Mouse (Mus musculus): ENCODE measurements around the gene Gm17364. TPM values are rescaled to one million over a fixed set of nuclear protein-coding genes. Genes with fewer than 3 reads are reported as not detected.
"Not testable (repeated sequence)": the region's sequence is repeated elsewhere in the genome, so short reads cannot be mapped to it uniquely, and the experiment has no call there.

Gm17364 gene
- not detected for total RNA-seq (2021)
- long read RNA-seq, experiment 1, partial matches to known transcripts, result 0 of 1 reads
- long read RNA-seq, experiment 1, other reads (novel, unspliced or antisense), result 1 of 1 reads
- long read RNA-seq, experiment 2, result 0 reads

GRCm38 (mm10) chr13:41273927-41274650, at the start of gene Gm17364:
Gm17364 (minus strand) TSS chr13:41273977.
- no peak for DNase-seq

DNA sequence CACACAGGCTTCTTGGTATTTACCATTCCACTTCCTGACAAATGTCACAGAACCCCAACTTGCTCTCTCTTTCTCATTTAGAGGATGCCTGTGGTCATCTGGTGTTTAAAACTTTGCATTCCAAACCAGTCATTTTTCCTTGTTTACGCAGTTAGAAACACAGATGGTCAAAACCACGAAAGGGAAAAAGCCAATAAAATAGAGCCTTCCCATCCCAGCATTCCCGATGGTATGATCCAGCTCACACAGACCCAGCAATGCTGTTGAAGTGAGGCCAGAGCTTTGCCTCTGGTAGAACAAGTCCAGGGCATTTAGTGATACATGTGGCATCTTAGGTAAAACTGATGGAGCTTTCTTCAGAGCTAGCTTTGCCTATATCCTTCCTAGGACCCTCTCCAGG, 47.7 kb upstream of the Gm17364 start:
- no peak for DNase-seq

- no peak for DNase-seq
Observed at GRCm38 (mm10) chr13:41320749-41321148, 47.0 kb upstream of the Gm17364 start.

GRCm38 (mm10) chr13:41302716-41303115, 28.9 kb upstream of the Gm17364 start:
- DNase-seq, result peak; percentile 90

- no peak for DNase-seq
Observed at GRCm38 (mm10) chr13:41300037-41300436, 26.3 kb upstream of the Gm17364 start.

- no peak for DNase-seq
Observed at GRCm38 (mm10) chr13:41298996-41299395, 25.2 kb upstream of the Gm17364 start.

DNA sequence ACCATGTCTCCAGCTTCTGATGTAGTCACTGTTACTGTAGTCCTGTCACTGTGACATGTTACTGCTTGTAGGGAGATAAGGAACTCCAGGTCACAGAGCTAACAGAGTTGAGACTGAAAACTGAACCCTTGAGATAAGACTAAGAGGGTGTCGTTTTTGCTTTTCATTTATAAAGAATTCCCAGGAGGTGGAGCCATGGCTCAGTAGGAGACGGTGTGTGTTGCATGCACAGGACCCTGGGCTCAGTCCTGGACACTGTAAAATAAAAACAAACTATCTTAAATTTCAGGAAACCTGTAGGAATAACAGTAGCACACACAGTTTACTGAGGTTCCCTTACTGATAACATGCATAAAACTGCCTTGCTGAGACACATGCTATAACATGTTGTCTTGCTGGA, 24.8 kb upstream of the Gm17364 start:
- no peak for DNase-seq

DNA sequence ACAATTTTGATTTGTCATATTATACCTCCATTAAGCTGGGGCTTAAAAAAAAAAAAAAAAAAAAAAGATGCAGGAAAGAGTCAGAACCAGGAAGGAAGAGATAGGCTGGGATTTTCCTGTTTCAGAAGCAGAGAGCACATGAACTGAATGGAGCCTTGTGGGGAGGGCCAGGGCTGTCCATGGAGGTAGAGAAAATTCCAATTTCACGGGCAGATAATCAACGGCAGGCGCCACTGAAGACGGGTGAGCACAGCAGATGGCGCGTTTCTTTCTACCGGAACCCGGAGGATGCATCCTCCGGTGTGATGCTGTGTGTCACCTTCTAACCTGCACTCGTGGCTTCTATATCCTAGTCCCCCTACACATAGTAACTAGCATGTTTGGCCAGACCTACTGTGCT, 22.6 kb upstream of the Gm17364 start:
- no peak for DNase-seq

- DNase-seq, result no peak
Observed at GRCm38 (mm10) chr13:41295886-41296285, 22.1 kb upstream of the Gm17364 start.

DNA sequence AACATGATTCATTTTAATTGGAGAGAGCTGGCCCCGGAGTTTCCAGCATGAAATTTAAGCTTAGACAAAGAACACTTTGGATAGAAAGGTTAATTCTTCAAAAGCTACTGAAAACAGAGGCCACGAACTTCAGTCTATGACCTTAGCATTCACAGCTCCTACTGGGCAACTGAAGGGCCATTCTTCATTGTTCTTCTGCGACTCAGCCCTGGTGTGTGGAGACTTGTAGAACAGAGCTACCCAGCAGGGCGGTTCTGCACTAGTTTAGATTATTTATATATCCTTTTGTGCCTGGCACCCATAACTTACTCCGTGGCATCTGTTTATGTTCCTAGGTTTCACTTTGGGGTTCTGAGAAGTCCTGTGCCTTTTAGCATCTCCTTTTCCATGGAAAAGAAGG, 19.8 kb upstream of the Gm17364 start:
- no peak for DNase-seq

DNA sequence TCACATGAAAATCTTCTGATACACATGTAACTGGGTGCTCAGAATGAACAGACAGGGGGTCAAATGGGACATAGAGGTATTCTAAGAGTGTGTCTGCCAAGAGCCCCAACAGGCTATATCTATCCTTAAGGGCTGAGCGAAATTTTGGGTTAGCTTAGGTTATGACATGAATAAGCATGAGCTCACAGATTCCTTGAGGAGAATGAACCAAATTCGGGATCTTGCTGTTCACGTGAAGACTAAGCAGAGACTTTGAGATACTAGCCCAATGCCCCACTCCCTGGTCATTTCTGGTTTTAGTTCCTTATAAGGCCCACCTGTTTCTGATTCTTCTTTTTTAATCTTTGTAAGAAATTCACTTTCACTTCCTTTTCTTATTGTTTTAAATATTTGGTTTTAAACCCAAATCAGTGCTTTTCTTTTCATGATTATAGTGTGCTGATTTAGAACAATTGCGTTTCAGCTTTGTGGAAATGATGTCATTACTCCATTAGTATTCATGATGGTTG, 17.7 kb upstream of the Gm17364 start:
- DNase-seq, result no peak

- DNase-seq, result no peak
Observed at GRCm38 (mm10) chr13:41286285-41286684, 12.5 kb upstream of the Gm17364 start.

GRCm38 (mm10) chr13:41285448-41285847, 11.7 kb upstream of the Gm17364 start:
- no peak for DNase-seq

GRCm38 (mm10) chr13:41283256-41283655, 9.5 kb upstream of the Gm17364 start:
- peak; percentile 83 for DNase-seq

GRCm38 (mm10) chr13:41280696-41281095, 6.9 kb upstream of the Gm17364 start:
- no peak for DNase-seq

- DNase-seq, result no peak
Observed at GRCm38 (mm10) chr13:41267827-41268408, 5.9 kb downstream of the Gm17364 start.

GRCm38 (mm10) chr13:41263304-41264006, 10.3 kb downstream of the Gm17364 start:
- DNase-seq, result no peak

- DNase-seq, result not testable (repeated sequence)
Observed at GRCm38 (mm10) chr13:41261617-41262016, 12.2 kb downstream of the Gm17364 start.

DNA sequence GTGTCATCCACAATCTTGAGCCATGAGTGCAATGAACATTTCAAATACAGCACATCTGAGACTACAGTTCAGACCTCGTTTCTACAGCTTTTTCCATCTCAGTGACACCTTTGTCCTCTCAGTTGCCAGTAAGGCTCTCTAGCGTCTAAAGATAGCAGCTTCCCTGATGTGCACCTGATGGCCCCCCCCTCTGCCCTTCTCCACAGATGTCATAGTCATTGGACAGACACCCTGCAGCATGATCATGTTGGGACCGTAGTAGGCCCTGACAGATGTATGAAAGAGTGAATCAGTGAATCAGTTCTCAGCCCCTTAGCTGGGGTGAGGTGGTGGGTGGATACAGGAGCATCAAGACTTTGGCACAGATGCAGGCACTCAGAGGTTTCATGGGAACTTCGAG, 15.9 kb downstream of the Gm17364 start:
- DNase-seq, result no peak

DNA sequence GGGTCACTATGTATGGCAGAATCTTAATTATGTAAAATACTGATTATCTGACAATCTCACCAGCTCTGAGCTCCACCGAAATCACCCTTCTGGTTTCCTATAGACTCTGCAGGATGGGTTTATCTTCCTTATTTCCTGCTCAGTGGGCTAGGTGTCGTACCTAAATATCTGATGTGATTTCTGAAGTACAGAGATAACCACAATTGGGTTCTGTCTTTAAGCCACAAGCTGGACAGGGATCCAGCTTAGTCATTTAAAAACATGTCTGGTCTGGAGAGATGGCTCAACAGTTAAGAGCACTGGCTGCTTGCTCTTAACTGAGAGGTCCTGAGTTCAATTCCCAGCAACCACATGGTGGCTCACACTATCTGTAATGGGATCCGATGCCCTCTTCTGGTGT, 16.8 kb downstream of the Gm17364 start:
- DNase-seq, result no peak

- no peak for DNase-seq
Observed at GRCm38 (mm10) chr13:41256126-41256525, 17.7 kb downstream of the Gm17364 start.

DNA sequence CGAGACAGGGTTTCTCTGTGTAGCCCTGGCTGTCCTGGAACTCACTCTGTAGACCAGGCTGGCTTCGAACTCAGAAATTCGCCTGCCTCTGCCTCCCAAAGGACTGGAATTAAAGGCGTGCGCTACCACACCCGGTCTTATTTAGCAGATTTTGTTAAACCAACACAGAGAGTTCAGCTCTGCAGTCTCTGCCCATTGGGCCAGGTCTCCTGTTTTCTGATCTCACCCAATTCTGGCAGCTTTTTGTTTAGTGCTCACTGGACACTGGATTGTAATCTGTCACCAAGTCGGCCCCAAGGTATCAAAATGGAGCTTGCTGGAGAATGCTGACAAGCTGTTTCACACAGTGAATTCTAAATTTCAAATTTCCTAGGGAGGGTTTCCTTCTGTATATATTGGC, 21.0 kb downstream of the Gm17364 start:
- DNase-seq, result no peak

GRCm38 (mm10) chr13:41252141-41252540, 21.6 kb downstream of the Gm17364 start:
- DNase-seq, result no peak

Data from adrenal gland, postnatal 10 days (tissue).